Mouse (Mus musculus): Measurements from ENCODE around the gene Zfp85.
"Not testable (repeated sequence)": the region's sequence is repeated elsewhere in the genome, so short reads cannot be mapped to it uniquely, and the experiment has no call there.

- TF ChIP-seq CTCF (IDR thresholded peaks at IDR 0.05; ENCODE audit: control insufficient read depth, insufficient read depth, insufficient replicate concordance, low read depth, low read length); POLR2A (IDR thresholded peaks at IDR 0.05; ENCODE audit: control insufficient read depth, low read depth, low read length): not testable (repeated sequence)
Measured at GRCm38 (mm10) chr13:67725331-67725730, 29.7 kb downstream of the Zfp85 start.
